Mouse (Mus musculus) embryo, embryonic 11.5 days (tissue): ENCODE data around the gene Ift43.

Experiments used
- DNase-seq: peaks from one replicate; pipeline ENCODE4 v3.0.0-alpha.2; 2012; ENCODE audit warnings: low read depth, low spot score

Ift43 gene

GRCm38 (mm10) chr12:86078176-86078552, 4.2 kb upstream of the Ift43 start:
- no peak for DNase-seq

- peak; percentile 79 for DNase-seq
Measured at GRCm38 (mm10) chr12:86078553-86079201, 3.7 kb upstream of the Ift43 start, which contains the start of gene Tgfb3. Gene Tgfb3 (minus strand): TSS chr12:86079041.

- peak; percentile 82 for DNase-seq
Measured at GRCm38 (mm10) chr12:86079202-86079667, 3.1 kb upstream of the Ift43 start.

GRCm38 (mm10) chr12:86085873-86086272, 3.5 kb downstream of the Ift43 start:
- no peak for DNase-seq

- DNase-seq, result no peak
Measured at GRCm38 (mm10) chr12:86086550-86086949, 4.2 kb downstream of the Ift43 start.

GRCm38 (mm10) chr12:86088042-86088441, 5.7 kb downstream of the Ift43 start:
- DNase-seq, result no peak

- no peak for DNase-seq
Measured at GRCm38 (mm10) chr12:86090764-86091163, 8.4 kb downstream of the Ift43 start.

- DNase-seq, result no peak
Measured at GRCm38 (mm10) chr12:86091601-86092132, 9.3 kb downstream of the Ift43 start.

- DNase-seq, result no peak
Measured at GRCm38 (mm10) chr12:86094075-86094474, 11.7 kb downstream of the Ift43 start.

GRCm38 (mm10) chr12:86095806-86096205, 13.5 kb downstream of the Ift43 start:
- no peak for DNase-seq

- no peak for DNase-seq
Measured at GRCm38 (mm10) chr12:86097781-86098180, 15.4 kb downstream of the Ift43 start.

- DNase-seq, result no peak
Measured at GRCm38 (mm10) chr12:86100711-86101110, 18.4 kb downstream of the Ift43 start.

GRCm38 (mm10) chr12:86102686-86103085, 20.3 kb downstream of the Ift43 start:
- no peak for DNase-seq

GRCm38 (mm10) chr12:86103391-86103790, 21.1 kb downstream of the Ift43 start:
- no peak for DNase-seq

- DNase-seq, result no peak
Measured at GRCm38 (mm10) chr12:86103852-86104251, 21.5 kb downstream of the Ift43 start.

- no peak for DNase-seq
Measured at GRCm38 (mm10) chr12:86104297-86104696, 22.0 kb downstream of the Ift43 start.

- DNase-seq, result no peak
Measured at GRCm38 (mm10) chr12:86105546-86105945, 23.2 kb downstream of the Ift43 start.

- no peak for DNase-seq
Measured at GRCm38 (mm10) chr12:86106086-86106485, 23.7 kb downstream of the Ift43 start.

GRCm38 (mm10) chr12:86107645-86108044, 25.3 kb downstream of the Ift43 start:
- no peak for DNase-seq

- no peak for DNase-seq
Measured at GRCm38 (mm10) chr12:86109531-86109930, 27.2 kb downstream of the Ift43 start.

- DNase-seq, result no peak
Measured at GRCm38 (mm10) chr12:86110637-86111036, 28.3 kb downstream of the Ift43 start.

- no peak for DNase-seq
Measured at GRCm38 (mm10) chr12:86116295-86116835, 34.0 kb downstream of the Ift43 start.

- no peak for DNase-seq
Measured at GRCm38 (mm10) chr12:86124016-86124415, 41.7 kb downstream of the Ift43 start.
